Mouse (Mus musculus) megakaryocyte-erythroid progenitor cell, adult 5-6 weeks (primary cell): ENCODE measurements at regions not wholly inside any gene's neighbourhood (a gene's known extent, or its start where the extent isn't known, plus 50 kb on each side); places are given as distances from the start of the nearest gene placed in this dataset.

Experiments
- ATAC-seq: replicated peaks from 2 replicates; pipeline ENCODE4 v1.8.0; 2016; ENCODE audit warnings: mild to moderate bottlenecking, inconsistent platforms; ENCODE audit not compliant: severe bottlenecking, poor library complexity, low FRiP score, low TSS enrichment

GRCm38 (mm10) chr5:101172782-101173181 lies 327.3 kb downstream of the Gpat3 start:
- ATAC-seq = no peak

GRCm38 (mm10) chr5:101169074-101169473 lies 323.6 kb downstream of the Gpat3 start:
- ATAC-seq = no peak

GRCm38 (mm10) chr5:101163624-101164213 lies 318.2 kb downstream of the Gpat3 start:
- no peak for ATAC-seq

GRCm38 (mm10) chr5:101163112-101163511 lies 317.6 kb downstream of the Gpat3 start:
- ATAC-seq = no peak

- no peak for ATAC-seq
Measured at GRCm38 (mm10) chr5:101157416-101157815, 311.9 kb downstream of the Gpat3 start.

- no peak for ATAC-seq
Measured at GRCm38 (mm10) chr5:101146345-101146744, 300.8 kb downstream of the Gpat3 start.

GRCm38 (mm10) chr5:101124941-101125453 lies 279.5 kb downstream of the Gpat3 start:
- no peak for ATAC-seq

GRCm38 (mm10) chr5:101122914-101123313 lies 277.4 kb downstream of the Gpat3 start:
- no peak for ATAC-seq

GRCm38 (mm10) chr5:101120509-101121201 lies 275.1 kb downstream of the Gpat3 start:
- ATAC-seq = no peak

- no peak for ATAC-seq
Measured at GRCm38 (mm10) chr5:101112151-101112769, 266.7 kb downstream of the Gpat3 start.

GRCm38 (mm10) chr5:101111619-101112018 lies 266.1 kb downstream of the Gpat3 start:
- no peak for ATAC-seq

GRCm38 (mm10) chr5:101100975-101101699 lies 255.6 kb downstream of the Gpat3 start:
- no peak for ATAC-seq

- no peak for ATAC-seq
Measured at GRCm38 (mm10) chr5:101091027-101091598, 245.6 kb downstream of the Gpat3 start.

- no peak for ATAC-seq
Measured at GRCm38 (mm10) chr5:101090415-101091026, 245.0 kb downstream of the Gpat3 start.

GRCm38 (mm10) chr5:101085199-101085598 lies 239.7 kb downstream of the Gpat3 start:
- no peak for ATAC-seq

GRCm38 (mm10) chr5:101082611-101083010 lies 237.1 kb downstream of the Gpat3 start:
- no peak for ATAC-seq

GRCm38 (mm10) chr5:101064308-101064707 lies 218.8 kb downstream of the Gpat3 start:
- no peak for ATAC-seq

- ATAC-seq = no peak
Measured at GRCm38 (mm10) chr5:101063254-101063653, 217.7 kb downstream of the Gpat3 start.

GRCm38 (mm10) chr5:101051591-101051990 lies 206.1 kb downstream of the Gpat3 start:
- no peak for ATAC-seq
